Mouse (Mus musculus) inflammation-experienced regulatory T-cells, adult 16 weeks (primary cell): ENCODE data around the gene Adgre4. TPM values are rescaled to one million over a fixed set of nuclear protein-coding genes. Genes with fewer than 3 reads are reported as not detected.

Experiments
- polyA plus RNA-seq: library from polyadenylated mRNA; unstranded; fragments of 100-300 nt; shearing (Covaris generic); gene quantifications from one replicate; pipeline ENCODE4 v1.2.1, GENCODE M21; 2017

Gene Adgre4
- 3.8 TPM for polyA plus RNA-seq

DNA sequence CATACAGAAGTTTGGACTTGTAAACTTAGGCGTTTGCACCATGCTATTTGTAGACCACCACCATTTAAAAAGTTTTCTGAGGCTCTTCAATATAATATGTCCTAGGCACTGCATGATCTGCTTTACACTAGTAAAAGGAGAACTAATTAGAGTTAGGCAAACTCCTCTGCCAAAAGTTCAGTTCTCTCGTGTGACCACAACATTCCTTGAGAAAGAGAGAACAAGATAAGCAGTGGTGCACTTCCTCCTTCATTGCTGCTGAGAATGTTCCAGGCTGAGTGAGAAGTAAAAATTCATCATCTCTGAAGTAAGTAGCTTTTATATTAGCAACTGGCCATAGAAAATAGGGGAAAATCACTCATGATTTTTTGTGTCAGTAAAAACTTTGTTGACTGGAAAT lies at the start of gene Adgre4:
Gene Adgre4 (plus strand): TSS at position 199 of the 400 bp plus-strand sequence.

DNA sequence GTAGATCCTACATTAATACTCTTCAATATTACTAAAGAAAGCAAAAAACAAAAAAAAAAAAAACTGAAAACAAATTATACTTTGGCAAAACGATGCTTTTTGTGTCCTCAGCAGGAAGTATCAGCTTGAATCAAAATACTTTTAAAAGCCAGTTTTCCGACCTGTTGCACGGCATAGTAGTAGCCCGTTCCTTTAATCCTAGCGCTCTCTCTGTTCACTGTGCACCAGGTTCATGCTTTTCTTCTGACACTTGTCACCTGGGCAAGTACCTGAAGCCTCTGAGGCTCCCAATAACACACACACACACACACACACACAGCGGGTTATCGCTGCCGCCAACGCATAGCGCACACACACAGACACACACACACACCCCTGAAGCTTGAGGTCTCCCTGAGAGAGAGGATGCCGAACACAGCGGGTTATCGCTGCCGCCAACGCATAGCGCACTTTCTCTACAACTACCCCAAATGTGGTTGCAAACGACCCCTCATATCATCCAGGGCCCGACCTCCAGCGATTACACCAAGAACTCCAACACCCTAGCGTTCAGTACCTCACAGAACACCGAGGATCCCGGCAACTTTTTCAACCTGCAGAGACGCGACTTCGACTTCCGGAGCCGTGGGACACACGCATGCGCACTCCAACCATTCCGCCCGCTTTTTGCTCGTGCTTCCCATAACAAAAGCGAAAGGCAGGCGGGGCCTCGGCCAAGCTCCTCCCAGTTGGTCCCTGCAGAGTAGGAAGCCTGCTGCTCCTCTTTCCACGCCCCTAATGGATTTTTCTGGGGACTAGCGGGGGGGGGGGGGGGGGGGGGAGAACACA lies 37.6 kb upstream of the Adgre4 start, which contains the start of gene Pot1b:
Gene Pot1b (minus strand): TSS at position 645 of the 828 bp plus-strand sequence.

DNA sequence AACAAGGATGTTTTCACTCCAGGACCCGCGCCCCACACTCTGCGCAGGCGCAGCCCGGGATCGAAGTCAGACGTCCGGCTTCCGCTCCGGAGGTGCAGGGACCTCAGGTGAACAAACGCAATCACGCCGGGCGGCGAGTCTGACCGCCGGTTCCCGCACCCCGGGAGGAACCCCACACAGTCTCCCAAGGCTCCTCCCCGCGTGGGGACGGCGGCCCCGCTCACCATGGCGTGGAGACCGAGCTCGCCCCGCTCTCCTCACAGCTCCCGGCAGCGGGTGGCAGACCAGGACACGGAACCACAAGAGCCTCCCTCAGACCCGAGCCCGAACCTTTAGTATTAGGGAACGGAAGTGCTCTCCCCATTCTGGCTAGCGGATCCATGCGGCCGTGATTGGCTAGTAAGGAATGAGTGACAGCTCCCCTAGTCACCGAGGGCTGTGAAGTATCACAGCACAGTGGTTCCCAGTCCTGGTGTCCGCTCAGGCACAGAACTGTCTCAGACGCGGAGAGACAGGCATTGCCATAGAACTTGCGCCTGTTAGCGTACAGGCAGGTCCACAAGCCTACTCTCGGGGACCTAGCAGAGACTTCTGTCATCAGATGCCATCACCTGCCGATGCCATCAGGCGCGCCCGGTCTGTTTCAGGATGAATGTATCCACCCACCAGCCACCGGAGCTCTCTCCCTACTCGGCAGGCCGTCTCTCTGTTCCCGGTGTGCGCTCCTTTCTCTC lies 129.0 kb downstream of the Adgre4 start, which contains the start of gene Zfp119a:
Gene Zfp119a (minus strand): TSS at position 295 of the 734 bp plus-strand sequence.

Other genes with a start within 250 kb of the Adgre4 start
- gene Vmn2r118, start 124.8 kb upstream of the Adgre4 start, polyA plus RNA-seq = not detected
- gene Pot1b, start 37.4 kb upstream of the Adgre4 start, polyA plus RNA-seq = 22.4 TPM
- gene Zfp119a, start 128.9 kb downstream of the Adgre4 start, polyA plus RNA-seq = 32.1 TPM
- gene Zfp959, start 142.1 kb downstream of the Adgre4 start, polyA plus RNA-seq = 35.2 TPM
- 15.8 TPM for gene Zfp119b, start 199.5 kb downstream of the Adgre4 start, polyA plus RNA-seq
- gene Ebi3, start 202.7 kb downstream of the Adgre4 start, polyA plus RNA-seq = 71.8 TPM
- gene Yju2, start 209.1 kb downstream of the Adgre4 start, polyA plus RNA-seq = 38.5 TPM
- gene Shd, start 220.5 kb downstream of the Adgre4 start, polyA plus RNA-seq = not detected
- not detected for gene Fsd1, start 236.5 kb downstream of the Adgre4 start, polyA plus RNA-seq